Mouse (Mus musculus): ENCODE data around the gene Nfil3.

DNA sequence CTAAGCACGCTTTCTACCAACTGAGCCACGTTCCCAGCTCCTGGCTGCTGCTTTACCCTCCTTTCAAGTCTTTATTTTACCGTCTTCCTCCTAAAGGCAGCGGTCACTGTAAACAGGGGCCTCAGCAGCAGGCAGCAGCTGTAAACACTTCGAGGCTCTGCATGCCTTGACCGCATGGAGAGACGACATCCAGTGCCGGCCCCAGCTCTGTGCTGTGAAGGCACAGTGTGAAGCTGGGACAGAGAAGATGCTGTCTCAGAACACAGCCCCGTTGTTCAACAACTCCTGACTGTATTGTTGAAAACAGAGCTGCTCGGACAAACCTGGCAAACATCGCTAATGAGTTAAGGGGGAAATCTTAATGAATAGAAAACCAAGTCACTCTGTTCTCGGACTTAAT, 30.6 kb upstream of the Nfil3 start:
- no peak for TF ChIP-seq CTCF (conservative IDR thresholded peaks at IDR 0.05 in 1 of 2, IDR thresholded peaks at IDR 0.05 in 1 of 2; ENCODE audit: low read depth in 2 of 2, low read length in 2 of 2)
- TF ChIP-seq JUND (conservative IDR thresholded peaks at IDR 0.05; ENCODE audit: low read depth, low read length), result no peak
- no peak for TF ChIP-seq CHD2 (IDR thresholded peaks at IDR 0.05; ENCODE audit: low read length)
- TF ChIP-seq HCFC1 (IDR thresholded peaks at IDR 0.05; ENCODE audit: low read depth, low read length), result no peak
- no peak for TF ChIP-seq ZKSCAN1 (IDR thresholded peaks at IDR 0.05; ENCODE audit: borderline replicate concordance, low read depth, low read length)
- no peak for TF ChIP-seq POLR2A (IDR thresholded peaks at IDR 0.05; ENCODE audit: low read depth, low read length)
- no peak for TF ChIP-seq EP300 (IDR thresholded peaks at IDR 0.05; ENCODE audit: low read length)
- no peak for TF ChIP-seq RAD21 (IDR thresholded peaks at IDR 0.05; ENCODE audit: low read depth, low read length)
- no peak for TF ChIP-seq MAX (IDR thresholded peaks at IDR 0.05; ENCODE audit: low read length)
